Mouse (Mus musculus): ENCODE results near the gene Tex29. TPM values are rescaled to one million over a fixed set of nuclear protein-coding genes. Genes with fewer than 3 reads are reported as not detected.
A peak's percentile ranks its signal among the peaks of the same experiment; 100 is the strongest.

The Tex29 gene
- polyA plus RNA-seq, 2 experiments: 0.23 TPM; not detected in 1

- no peak overlapping the region for H3K27ac ChIP-seq (replicated peaks; ENCODE audit: low read depth, low read length)
- no peak overlapping the region for H3K9ac ChIP-seq (ENCODE audit: low read depth, low read length, severe bottlenecking)
- no peak for ATAC-seq (ENCODE audit: low FRiP score, low read depth)
- H3K27me3 ChIP-seq (ENCODE audit: control insufficient read depth, insufficient read depth, low read length): no peaks in the 10 kb centered on the region
- 86% methylated on average over 3 of the region's 3 CpGs for WGBS
- no peaks in the 10 kb centered on the region for H3K4me1 ChIP-seq (ENCODE audit: control insufficient read depth, insufficient read depth, low read length)
- DNase-seq (ENCODE audit: low spot score): no peak
- no peak for TF ChIP-seq POLR2A (IDR thresholded peaks at IDR 0.05; ENCODE audit: borderline replicate concordance, extremely low read depth, insufficient read depth, insufficient read length)
- H3K9me3 ChIP-seq (ENCODE audit: control insufficient read depth, low read length): no peaks in the 10 kb centered on the region
- peaks cover 36% of the 10 kb centered on the region for H3K36me3 ChIP-seq (ENCODE audit: control insufficient read depth, insufficient read depth, low read length)
- no peak overlapping the region for H3K4me3 ChIP-seq (replicated peaks; ENCODE audit: low read length)
- H3K4me2 ChIP-seq (replicated peaks; ENCODE audit: low read depth, low read length, severe bottlenecking): no peak overlapping the region
Measured at GRCm38 (mm10) chr8:11799098-11799497, 41.2 kb upstream of the Tex29 start.

GRCm38 (mm10) chr8:11800481-11800880 lies 39.8 kb upstream of the Tex29 start:
- H3K36me3 ChIP-seq (ENCODE audit: control insufficient read depth, insufficient read depth, low read length): peaks cover 50% of the 10 kb centered on the region
- 89% methylated on average over 7 of the region's 7 CpGs for WGBS
- no peak overlapping the region for H3K27ac ChIP-seq (replicated peaks; ENCODE audit: low read depth, low read length)
- H3K9me3 ChIP-seq (ENCODE audit: control insufficient read depth, low read length): no peaks in the 10 kb centered on the region
- ATAC-seq (ENCODE audit: low FRiP score, low read depth) (no peak), DNase-seq (ENCODE audit: low spot score) (no peak)
- no peak overlapping the region for H3K4me3 ChIP-seq (replicated peaks; ENCODE audit: low read length)
- no peak for TF ChIP-seq POLR2A (IDR thresholded peaks at IDR 0.05; ENCODE audit: borderline replicate concordance, extremely low read depth, insufficient read depth, insufficient read length)
- H3K4me1 ChIP-seq (ENCODE audit: control insufficient read depth, insufficient read depth, low read length): no peaks in the 10 kb centered on the region
- no peak overlapping the region for H3K9ac ChIP-seq (ENCODE audit: low read depth, low read length, severe bottlenecking)
- no peak overlapping the region for H3K4me2 ChIP-seq (replicated peaks; ENCODE audit: low read depth, low read length, severe bottlenecking)
- no peaks in the 10 kb centered on the region for H3K27me3 ChIP-seq (ENCODE audit: control insufficient read depth, insufficient read depth, low read length)

- no peak overlapping the region; the same call in 1 of the 2 replicates for H3K9ac ChIP-seq (ENCODE audit: low read depth, low read length, severe bottlenecking)
- H3K4me1 ChIP-seq (ENCODE audit: control insufficient read depth, insufficient read depth, low read length): no peaks in the 10 kb centered on the region
- H3K4me2 ChIP-seq (replicated peaks; ENCODE audit: low read depth, low read length, severe bottlenecking): no peak overlapping the region
- DNase-seq (ENCODE audit: low spot score) (peak; percentile 35), ATAC-seq (ENCODE audit: low FRiP score, low read depth) (no peak)
- H3K27me3 ChIP-seq (ENCODE audit: control insufficient read depth, insufficient read depth, low read length): no peaks in the 10 kb centered on the region
- peaks cover 56% of the 10 kb centered on the region for H3K36me3 ChIP-seq (ENCODE audit: control insufficient read depth, insufficient read depth, low read length)
- no peak overlapping the region for H3K4me3 ChIP-seq (replicated peaks; ENCODE audit: low read length)
- H3K27ac ChIP-seq (replicated peaks; ENCODE audit: low read depth, low read length): peak overlapping the region; percentile 63; the same call in 1 of the 2 replicates
- H3K9me3 ChIP-seq (ENCODE audit: control insufficient read depth, low read length): no peaks in the 10 kb centered on the region
- WGBS: 49% methylated on average over 8 of the region's 8 CpGs
- TF ChIP-seq POLR2A (IDR thresholded peaks at IDR 0.05; ENCODE audit: borderline replicate concordance, extremely low read depth, insufficient read depth, insufficient read length): no peak
Measured at GRCm38 (mm10) chr8:11801571-11801970, 38.7 kb upstream of the Tex29 start.

GRCm38 (mm10) chr8:11804914-11805313 lies 35.4 kb upstream of the Tex29 start:
- Histone ChIP-seq H3K4me3 (replicated peaks; ENCODE audit: low read length) (no peak overlapping the region), H3K9me3 (ENCODE audit: control insufficient read depth, low read length) (no peaks in the 10 kb centered on the region), H3K4me2 (replicated peaks; ENCODE audit: low read depth, low read length, severe bottlenecking) (no peak overlapping the region), H3K9ac (ENCODE audit: low read depth, low read length, severe bottlenecking) (no peak overlapping the region), H3K27me3 (ENCODE audit: control insufficient read depth, insufficient read depth, low read length) (no peaks in the 10 kb centered on the region), H3K36me3 (ENCODE audit: control insufficient read depth, insufficient read depth, low read length) (peaks cover 79% of the 10 kb centered on the region), H3K27ac (replicated peaks; ENCODE audit: low read depth, low read length) (no peak overlapping the region), H3K4me1 (ENCODE audit: control insufficient read depth, insufficient read depth, low read length) (no peaks in the 10 kb centered on the region)
- TF ChIP-seq POLR2A (IDR thresholded peaks at IDR 0.05; ENCODE audit: borderline replicate concordance, extremely low read depth, insufficient read depth, insufficient read length): no peak
- DNase-seq (ENCODE audit: low spot score) (no peak), ATAC-seq (ENCODE audit: low FRiP score, low read depth) (no peak)
- WGBS: 95% methylated on average over 4 of the region's 4 CpGs

GRCm38 (mm10) chr8:11806252-11806651 lies 34.0 kb upstream of the Tex29 start:
- H3K4me2 ChIP-seq (replicated peaks; ENCODE audit: low read depth, low read length, severe bottlenecking): no peak overlapping the region
- DNase-seq (ENCODE audit: low spot score) (no peak), ATAC-seq (ENCODE audit: low FRiP score, low read depth) (no peak)
- H3K36me3 ChIP-seq (ENCODE audit: control insufficient read depth, insufficient read depth, low read length): peaks cover 84% of the 10 kb centered on the region
- 84% methylated on average over 6 of the region's 6 CpGs for WGBS
- no peak overlapping the region for H3K27ac ChIP-seq (replicated peaks; ENCODE audit: low read depth, low read length)
- H3K4me3 ChIP-seq (replicated peaks; ENCODE audit: low read length): no peak overlapping the region
- no peak for TF ChIP-seq POLR2A (IDR thresholded peaks at IDR 0.05; ENCODE audit: borderline replicate concordance, extremely low read depth, insufficient read depth, insufficient read length)
- no peak overlapping the region for H3K9ac ChIP-seq (ENCODE audit: low read depth, low read length, severe bottlenecking)
- H3K4me1 ChIP-seq (ENCODE audit: control insufficient read depth, insufficient read depth, low read length): no peaks in the 10 kb centered on the region
- H3K27me3 ChIP-seq (ENCODE audit: control insufficient read depth, insufficient read depth, low read length): no peaks in the 10 kb centered on the region
- H3K9me3 ChIP-seq (ENCODE audit: control insufficient read depth, low read length): no peaks in the 10 kb centered on the region

GRCm38 (mm10) chr8:11807361-11807760 lies 32.9 kb upstream of the Tex29 start:
- Histone ChIP-seq H3K9ac (ENCODE audit: low read depth, low read length, severe bottlenecking) (no peak overlapping the region), H3K4me2 (replicated peaks; ENCODE audit: low read depth, low read length, severe bottlenecking) (no peak overlapping the region), H3K9me3 (ENCODE audit: control insufficient read depth, low read length) (no peaks in the 10 kb centered on the region), H3K4me3 (replicated peaks; ENCODE audit: low read length) (no peak overlapping the region), H3K27ac (replicated peaks; ENCODE audit: low read depth, low read length) (no peak overlapping the region), H3K36me3 (ENCODE audit: control insufficient read depth, insufficient read depth, low read length) (peaks cover 85% of the 10 kb centered on the region), H3K27me3 (ENCODE audit: control insufficient read depth, insufficient read depth, low read length) (no peaks in the 10 kb centered on the region), H3K4me1 (ENCODE audit: control insufficient read depth, insufficient read depth, low read length) (no peaks in the 10 kb centered on the region)
- ATAC-seq (ENCODE audit: low FRiP score, low read depth) (no peak), DNase-seq (ENCODE audit: low spot score) (no peak)
- no peak for TF ChIP-seq POLR2A (IDR thresholded peaks at IDR 0.05; ENCODE audit: borderline replicate concordance, extremely low read depth, insufficient read depth, insufficient read length)
- WGBS: 83% methylated on average over 3 of the region's 3 CpGs
